Mouse (Mus musculus): ENCODE data around the gene Adcy7. TPM values are rescaled to one million over a fixed set of nuclear protein-coding genes. Genes with fewer than 3 reads are reported as not detected.

Gene Adcy7
- polyA plus RNA-seq, 1 experiment, result 60.5 TPM

DNA sequence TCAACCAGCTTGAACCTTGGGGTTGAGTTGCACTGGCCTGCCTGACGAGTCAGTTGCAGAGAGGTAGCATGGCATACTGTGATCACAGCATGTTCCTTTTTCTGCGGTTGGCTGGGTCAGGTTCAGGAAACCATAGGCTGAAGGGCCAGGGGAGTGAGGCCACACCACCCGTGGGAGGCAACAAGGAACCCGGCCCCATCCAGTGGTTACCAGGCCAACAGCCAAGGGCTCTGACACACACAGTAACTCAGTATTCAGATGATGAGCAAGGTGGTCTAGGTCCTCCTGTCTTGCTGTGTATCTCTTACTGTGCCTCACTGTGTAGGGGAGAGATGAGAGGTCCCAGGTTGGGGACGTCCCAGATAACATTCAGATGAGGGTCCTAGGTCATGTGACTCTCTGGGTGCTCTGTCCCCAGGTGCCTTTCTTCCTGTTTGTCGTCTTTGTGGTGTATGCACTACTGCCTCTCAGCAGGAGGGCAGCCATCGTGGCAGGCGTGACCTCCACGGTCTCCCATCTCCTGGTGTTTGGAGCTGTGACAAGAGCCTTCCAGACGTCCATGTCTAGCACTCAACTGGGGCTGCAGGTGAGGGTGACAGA lies 37.2 kb downstream of the Adcy7 start:
- no peak for TF ChIP-seq GATA1 (IDR thresholded peaks at IDR 0.05; ENCODE audit: low read length)

DNA sequence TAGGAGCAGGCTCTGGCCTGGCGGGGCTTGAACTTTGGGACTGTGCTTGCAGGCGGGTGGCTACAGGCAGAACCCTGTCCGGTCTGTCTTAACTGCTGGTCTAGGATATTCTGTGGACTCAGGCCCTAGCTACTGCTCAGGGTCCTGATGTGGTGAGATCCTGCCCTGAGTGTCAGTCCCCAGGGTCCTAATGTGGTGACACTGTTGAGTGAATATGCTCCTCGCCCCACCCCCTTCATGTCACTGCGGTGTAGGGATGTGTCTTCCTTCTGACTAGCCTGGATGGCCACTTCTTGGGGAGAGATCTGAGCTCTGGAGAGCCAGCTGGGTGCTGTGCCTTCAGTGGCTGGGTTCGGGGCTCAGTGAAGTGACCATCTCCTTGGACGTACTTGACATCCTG lies 37.7 kb downstream of the Adcy7 start:
- no peak for TF ChIP-seq GATA1 (IDR thresholded peaks at IDR 0.05; ENCODE audit: low read length)

DNA sequence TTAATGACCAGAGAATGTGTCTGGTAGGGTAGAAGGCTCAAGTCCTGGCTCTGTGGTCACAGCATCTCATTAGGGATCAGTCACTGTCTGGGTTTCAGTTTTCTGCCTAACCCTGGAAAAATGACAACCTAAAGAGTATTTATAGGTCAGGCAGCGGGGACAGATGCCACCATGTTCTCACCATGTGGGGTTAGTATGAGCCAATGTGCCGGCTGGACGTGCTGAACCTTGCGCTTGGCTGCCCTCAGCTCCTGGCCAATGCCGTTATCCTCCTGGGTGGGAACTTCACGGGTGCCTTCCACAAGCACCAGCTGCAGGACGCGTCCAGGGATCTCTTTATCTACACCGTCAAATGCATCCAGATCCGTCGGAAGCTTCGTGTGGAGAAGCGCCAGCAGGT lies 38.1 kb downstream of the Adcy7 start:
- TF ChIP-seq GATA1 (IDR thresholded peaks at IDR 0.05; ENCODE audit: low read length), result no peak

DNA sequence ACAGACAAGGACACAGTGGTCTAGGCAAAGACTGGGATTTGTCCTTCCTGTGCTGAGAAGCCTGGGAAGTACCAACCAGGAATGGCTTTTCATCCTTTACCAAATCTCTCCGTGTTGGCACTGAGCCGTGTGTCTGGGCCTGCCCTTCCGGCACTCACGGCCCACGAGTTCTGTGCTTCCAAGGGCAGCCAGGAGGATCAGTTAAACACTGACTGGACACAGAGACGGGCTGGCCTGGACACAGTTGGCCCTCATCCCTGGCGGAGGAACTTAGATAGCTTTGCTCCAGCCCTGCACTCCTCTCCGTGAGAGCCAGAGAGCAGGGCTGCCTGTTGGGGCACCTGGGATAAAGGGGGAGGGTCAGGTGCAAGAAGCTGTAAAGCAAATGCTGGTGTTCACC lies 40.8 kb downstream of the Adcy7 start:
- TF ChIP-seq GATA1 (IDR thresholded peaks at IDR 0.05; ENCODE audit: low read length), result no peak

DNA sequence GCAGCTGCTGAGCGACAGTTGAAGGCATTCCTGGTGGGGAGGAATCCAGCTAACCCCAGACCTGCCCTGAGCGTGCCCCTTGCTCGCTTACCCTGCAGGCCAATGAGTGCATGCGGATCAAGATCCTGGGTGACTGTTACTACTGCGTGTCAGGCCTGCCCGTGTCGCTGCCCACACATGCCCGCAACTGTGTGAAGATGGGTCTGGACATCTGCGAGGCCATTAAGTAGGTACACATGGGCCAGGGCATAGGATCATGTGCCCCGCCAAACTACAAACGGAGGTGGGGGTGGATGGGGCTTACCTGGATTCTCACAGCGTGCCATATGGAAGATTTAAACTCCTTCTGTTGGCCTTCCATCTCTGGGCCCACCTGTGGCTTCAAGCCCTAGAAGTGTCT lies 41.8 kb downstream of the Adcy7 start:
- no peak for TF ChIP-seq GATA1 (IDR thresholded peaks at IDR 0.05; ENCODE audit: low read length)

DNA sequence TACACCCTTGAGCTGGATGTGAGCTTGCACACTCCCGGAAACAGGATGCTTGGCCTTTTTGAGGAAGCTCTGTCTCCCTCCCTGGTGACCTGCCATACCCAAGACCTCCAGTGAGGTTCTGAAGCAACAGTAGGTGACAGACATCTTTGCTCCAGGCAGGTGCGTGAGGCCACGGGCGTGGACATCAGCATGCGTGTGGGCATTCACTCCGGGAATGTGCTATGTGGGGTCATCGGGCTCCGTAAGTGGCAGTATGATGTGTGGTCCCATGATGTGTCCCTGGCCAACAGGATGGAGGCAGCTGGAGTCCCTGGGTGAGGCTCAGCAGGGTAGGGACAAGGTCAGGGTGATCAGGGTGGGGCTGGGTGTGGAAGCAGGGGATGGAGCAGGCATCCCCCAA lies 43.1 kb downstream of the Adcy7 start:
- no peak for TF ChIP-seq GATA1 (IDR thresholded peaks at IDR 0.05; ENCODE audit: low read length)

DNA sequence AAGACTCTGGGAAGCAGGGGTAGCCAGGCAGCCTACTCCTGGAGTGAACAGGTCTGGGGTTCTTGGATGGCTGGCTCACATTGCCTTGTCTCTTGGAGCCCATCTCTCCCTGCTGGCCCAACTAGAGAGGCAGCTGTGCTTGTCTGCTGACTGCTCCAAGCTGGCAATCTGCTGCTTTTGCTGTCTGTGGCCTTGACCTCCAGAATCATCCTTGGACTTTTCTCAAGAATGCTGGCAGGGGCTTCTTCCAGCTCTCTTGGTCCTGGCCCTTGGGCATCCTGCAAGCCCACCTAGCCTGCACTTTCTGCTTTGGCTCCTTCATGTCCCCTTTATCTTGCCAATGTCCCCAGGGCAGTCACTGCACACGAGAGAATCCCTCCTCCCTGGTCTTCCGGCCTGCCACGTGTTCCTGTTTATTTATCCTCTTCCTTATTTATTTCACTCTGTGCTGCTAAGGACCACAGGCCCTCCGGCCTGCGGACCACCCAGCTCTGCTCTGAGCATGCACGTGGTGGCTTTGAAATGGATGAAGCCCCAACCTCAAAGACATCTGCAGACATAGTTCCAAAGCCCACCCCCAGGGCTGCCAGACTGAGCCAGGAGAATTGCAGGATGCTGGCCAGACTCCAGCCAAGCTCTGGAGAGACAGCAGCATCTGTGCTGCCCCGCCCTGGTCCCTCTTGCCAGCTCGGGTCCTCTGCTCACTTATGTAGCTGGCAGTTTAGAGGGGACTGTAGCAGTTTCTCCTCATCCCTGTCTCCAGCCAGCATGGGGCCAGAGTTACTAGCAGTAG lies 44.1 kb downstream of the Adcy7 start:
- no peak for TF ChIP-seq GATA1 (IDR thresholded peaks at IDR 0.05; ENCODE audit: low read length)

DNA sequence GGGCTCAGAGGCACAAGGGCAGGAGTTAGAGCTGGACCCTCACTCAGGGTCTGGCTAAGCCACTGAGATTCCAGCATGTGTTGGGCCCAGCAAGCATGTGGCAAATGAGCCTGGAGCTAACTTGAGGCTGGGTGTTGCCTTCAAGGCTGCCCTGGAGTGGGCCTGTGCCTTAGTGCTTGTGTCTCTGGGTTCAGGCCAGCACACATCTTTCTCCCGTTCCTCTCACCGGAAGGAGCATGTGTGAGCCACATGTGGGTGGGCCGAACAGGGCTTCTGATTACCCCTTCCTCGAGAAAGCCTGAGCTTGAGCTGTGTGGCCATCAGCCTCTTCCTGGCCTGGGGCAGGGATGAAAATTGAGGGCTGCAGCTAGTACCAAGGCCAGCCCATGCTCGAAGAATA lies 45.1 kb downstream of the Adcy7 start:
- TF ChIP-seq GATA1 (IDR thresholded peaks at IDR 0.05; ENCODE audit: low read length), result no peak

DNA sequence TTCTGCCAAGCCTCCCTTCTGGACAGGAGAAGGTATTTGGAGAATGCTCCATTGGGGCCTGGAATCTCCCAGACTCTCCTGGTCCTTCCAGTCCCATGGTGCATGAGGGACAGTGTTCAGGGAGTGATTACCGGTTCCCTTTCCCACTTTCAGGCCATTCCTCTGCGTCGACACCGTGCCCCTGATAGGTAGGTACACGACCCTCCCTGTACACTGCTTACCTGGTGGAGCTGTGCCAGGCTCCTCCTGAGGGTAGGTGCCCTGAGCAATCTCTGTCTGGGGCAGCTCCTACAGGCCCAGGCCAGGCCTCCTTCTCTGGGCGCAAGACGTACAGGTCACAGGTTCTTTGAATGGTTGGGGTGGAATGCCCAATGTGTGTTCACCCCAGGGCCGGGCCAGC lies 45.9 kb downstream of the Adcy7 start:
- TF ChIP-seq GATA1 (IDR thresholded peaks at IDR 0.05; ENCODE audit: low read length), result no peak

DNA sequence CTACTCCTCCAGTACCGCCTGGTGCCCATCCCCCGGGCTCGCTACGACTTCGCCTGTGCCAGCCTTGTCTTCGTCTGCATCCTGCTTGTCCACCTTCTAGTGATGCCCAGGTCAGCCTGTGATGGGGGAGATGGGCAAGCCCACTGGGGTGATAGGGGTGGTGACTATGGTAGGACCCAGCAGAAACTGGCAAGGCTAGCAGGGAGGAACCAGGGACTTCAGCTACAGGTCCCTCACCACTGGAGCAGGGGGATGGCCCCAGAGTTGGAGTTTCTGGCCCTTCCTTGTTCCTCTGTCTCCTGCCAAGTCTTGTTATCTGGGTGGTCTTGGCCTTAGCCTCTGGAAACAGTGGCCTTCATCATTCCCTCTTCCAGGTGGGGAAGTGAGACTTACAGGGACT lies 47.9 kb downstream of the Adcy7 start:
- no peak for TF ChIP-seq GATA1 (IDR thresholded peaks at IDR 0.05; ENCODE audit: low read length)

DNA sequence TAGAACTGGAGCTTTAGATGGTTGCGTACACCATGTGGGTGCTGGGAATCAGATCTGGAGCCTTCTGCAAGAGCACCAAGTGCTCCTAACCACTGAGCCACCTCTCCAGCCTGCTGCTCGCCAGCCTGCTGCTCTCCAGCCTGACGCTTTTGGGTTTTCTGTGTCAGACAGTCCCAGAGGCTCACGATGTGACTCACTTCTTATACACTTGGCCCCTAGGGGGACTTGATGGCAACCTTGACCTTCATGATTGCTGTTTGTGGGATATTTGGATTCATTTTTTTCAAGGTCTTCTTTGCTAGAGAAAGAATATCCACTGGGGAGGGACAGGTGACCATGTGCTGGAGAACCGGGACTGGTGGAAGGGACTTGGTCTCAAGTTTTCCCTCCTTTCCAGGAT lies 49.2 kb downstream of the Adcy7 start:
- no peak for TF ChIP-seq GATA1 (IDR thresholded peaks at IDR 0.05; ENCODE audit: low read length)

DNA sequence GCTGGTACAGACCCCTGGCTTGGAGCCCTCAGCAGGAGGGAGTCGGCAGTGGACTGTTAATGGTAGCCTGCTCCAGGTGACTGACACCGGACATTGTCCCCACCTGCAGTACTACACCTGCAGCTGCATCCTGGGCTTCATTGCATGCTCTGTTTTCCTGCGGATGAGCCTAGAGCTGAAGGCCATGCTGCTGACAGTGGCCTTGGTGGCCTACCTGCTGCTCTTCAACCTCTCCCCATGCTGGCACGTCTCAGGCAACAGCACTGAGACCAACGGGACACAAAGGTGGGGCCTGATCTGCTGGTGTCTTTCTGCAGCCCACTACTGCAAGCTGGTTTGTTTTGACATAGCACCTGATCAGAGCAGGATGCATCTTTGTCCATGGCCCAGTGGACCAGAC lies 51.3 kb downstream of the Adcy7 start:
- no peak for TF ChIP-seq GATA1 (IDR thresholded peaks at IDR 0.05; ENCODE audit: low read length)

DNA sequence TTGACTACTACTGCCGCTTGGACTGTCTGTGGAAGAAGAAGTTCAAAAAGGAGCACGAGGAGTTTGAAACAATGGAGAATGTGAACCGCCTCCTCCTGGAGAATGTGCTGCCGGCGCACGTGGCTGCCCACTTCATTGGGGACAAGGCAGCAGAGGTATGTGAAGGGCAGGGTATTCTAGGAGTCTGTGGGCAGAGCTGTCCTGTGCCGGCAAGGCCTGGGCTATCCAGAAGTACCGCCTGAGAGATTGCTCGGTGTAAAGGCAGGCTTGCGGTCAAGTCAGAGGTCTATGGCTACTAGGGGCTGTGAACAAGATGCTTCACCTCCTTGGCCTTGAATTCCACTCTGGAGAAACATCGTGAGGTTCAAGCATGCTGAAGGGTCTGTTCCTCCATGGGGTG lies 52.6 kb downstream of the Adcy7 start:
- TF ChIP-seq GATA1 (IDR thresholded peaks at IDR 0.05; ENCODE audit: low read length), result no peak

DNA sequence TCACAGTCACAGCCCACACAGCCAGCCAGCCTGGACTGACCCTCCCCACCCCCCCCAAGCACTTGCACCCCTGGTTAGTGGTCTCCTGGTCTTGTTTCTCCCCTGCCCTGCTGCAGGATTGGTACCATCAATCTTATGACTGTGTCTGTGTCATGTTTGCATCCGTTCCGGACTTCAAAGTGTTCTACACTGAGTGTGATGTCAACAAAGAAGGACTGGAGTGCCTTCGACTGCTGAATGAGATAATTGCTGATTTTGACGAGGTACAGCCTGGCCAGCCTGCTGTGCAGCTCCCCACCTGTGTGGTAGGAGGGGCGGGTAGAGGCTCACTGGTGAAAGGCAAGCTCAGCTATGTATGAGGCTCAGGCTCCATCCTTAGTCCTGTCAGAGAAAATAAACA lies 53.0 kb downstream of the Adcy7 start:
- no peak for TF ChIP-seq GATA1 (IDR thresholded peaks at IDR 0.05; ENCODE audit: low read length)

DNA sequence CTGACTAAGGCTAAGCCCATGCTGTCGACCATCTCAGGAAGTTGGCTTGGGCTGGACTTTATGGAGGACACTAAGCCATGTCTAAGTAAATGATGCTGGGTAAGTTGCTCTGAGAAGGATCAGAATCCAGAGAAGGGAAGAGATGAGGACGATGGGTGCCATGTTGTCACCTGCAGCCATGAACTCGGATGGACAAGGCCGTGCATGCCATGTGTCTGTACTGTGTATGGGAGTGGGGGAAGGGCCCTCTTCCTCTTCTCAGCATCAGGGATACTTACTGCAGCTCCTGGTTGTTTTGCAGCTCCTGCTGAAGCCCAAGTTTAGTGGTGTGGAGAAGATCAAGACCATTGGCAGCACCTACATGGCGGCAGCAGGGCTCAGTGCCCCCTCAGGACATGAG lies 53.6 kb downstream of the Adcy7 start:
- TF ChIP-seq GATA1 (IDR thresholded peaks at IDR 0.05; ENCODE audit: low read length), result no peak

DNA sequence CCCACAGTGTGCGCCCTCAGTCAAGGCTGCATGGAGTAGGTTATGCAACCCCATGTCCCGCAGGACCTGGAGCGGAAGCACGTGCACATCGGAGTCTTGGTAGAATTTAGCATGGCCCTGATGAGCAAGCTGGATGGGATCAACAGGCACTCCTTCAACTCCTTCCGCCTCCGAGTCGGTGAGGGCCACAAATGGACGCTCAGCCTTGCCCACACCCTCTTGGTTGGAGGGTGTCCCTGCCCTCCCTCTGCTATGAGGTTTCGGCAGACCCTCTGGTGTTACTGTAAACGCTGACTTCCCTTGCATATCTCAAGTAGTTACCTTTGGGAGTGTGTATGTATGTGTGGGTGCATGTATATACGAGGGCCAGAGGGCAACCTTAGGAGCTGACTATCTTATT lies 54.1 kb downstream of the Adcy7 start:
- no peak for TF ChIP-seq GATA1 (IDR thresholded peaks at IDR 0.05; ENCODE audit: low read length)

DNA sequence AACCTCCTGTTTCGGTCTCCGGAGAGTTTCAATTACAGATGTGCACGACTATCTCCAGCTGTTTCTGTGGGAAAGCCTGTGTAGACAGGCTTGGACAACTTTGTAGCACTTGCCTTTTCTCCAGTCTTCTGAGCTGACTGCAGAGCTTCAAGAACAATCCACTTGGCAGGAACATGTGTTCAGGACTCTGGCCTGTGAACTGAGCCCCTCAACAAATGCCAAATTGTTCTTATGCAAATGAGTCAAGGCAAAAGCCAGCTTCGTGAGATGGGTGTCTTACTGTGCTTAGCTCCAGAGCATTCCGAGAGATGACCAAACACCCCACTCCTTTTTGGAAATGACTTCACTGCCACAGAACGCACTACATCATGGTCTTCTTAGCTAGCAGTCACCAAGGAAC lies 56.5 kb downstream of the Adcy7 start:
- TF ChIP-seq GATA1 (IDR thresholded peaks at IDR 0.05; ENCODE audit: low read length), result no peak
